Mouse (Mus musculus): Measurements from ENCODE around the gene Prpf4. TPM values are rescaled to one million over a fixed set of nuclear protein-coding genes. Genes with fewer than 3 reads are reported as not detected.

Gene Prpf4
- total and polyA plus RNA-seq, 3 experiments = 18.1 to 33.7 (median 33.5) TPM

DNA sequence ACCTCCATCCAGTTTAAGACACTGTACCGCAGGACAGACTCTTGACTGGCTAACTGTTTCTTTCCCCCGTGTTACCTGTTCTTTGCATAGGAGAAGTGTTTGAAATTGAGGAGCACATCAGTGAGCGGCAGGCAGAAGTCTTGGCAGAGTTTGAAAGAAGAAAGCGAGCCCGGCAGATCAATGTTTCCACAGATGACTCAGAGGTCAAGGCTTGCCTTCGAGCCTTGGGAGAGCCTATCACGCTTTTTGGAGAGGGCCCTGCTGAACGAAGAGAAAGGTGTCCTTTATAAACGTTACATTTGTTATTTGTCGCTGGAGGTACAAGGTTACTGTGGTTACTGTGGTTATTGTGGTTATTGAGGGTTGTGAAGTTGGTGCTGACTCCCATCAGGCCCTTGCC is 3.0 kb downstream of the Prpf4 start:
- no peak for DNase-seq (ENCODE audit: extremely low read depth)
- Histone ChIP-seq H3K36me3 (replicated peaks in 1 of 2; ENCODE audit: control insufficient read depth in 1 of 2, insufficient read depth in 1 of 2, low read length in 1 of 2) (peaks cover 48 to 60% of the 10 kb centered on the region in 2 experiments), H3K4me2 (ENCODE audit: insufficient read depth, low read depth, poor library complexity, severe bottlenecking) (0 out of 2 replicates have a peak overlapping the region, but pooled peaks have one; percentile 44), H3K27me3 (replicated peaks) (no peaks in the 10 kb centered on the region), H3K4me1 (ENCODE audit: control insufficient read depth in 1 of 2, insufficient read depth in 2 of 2) (peaks cover 4 to 31% of the 10 kb centered on the region in 2 experiments; a peak in 2 of 4 replicates), H3K9ac (ENCODE audit: insufficient read depth, low read depth) (no peak overlapping the region), H3K27ac (ENCODE audit: insufficient read depth, low read depth) (no peak overlapping the region), H3K4me3 (replicated peaks in 1 of 3; ENCODE audit: low read depth in 2 of 3, low read length in 2 of 3, poor library complexity in 1 of 3) (no peak overlapping the region), H3K9me3 (replicated peaks; ENCODE audit: low read length) (no peaks in the 10 kb centered on the region), H3K79me2 (replicated peaks; ENCODE audit: control insufficient read depth, extremely low read depth, insufficient read depth, poor library complexity, severe bottlenecking) (peaks cover 43% of the 10 kb centered on the region)
- TF ChIP-seq MAFK (IDR thresholded peaks at IDR 0.05; ENCODE audit: insufficient replicate concordance, low read length) (no peak), BHLHE40 (IDR thresholded peaks at IDR 0.05; ENCODE audit: low read depth, low read length) (no peak), ZMIZ1 (IDR thresholded peaks at IDR 0.05; ENCODE audit: low read depth, low read length) (no peak), PAX5 (IDR thresholded peaks at IDR 0.05; ENCODE audit: low read length) (no peak), MAX (IDR thresholded peaks at IDR 0.05; ENCODE audit: low read length) (no peak), SIN3A (IDR thresholded peaks at IDR 0.05; ENCODE audit: low read length) (no peak), NRF1 (IDR thresholded peaks at IDR 0.05; ENCODE audit: low read depth, low read length) (no peak), RAD21 (IDR thresholded peaks at IDR 0.05; ENCODE audit: low read depth, low read length) (no peak), TBP (conservative IDR thresholded peaks at IDR 0.05; ENCODE audit: low read depth, low read length) (no peak), USF2 (conservative IDR thresholded peaks at IDR 0.05; ENCODE audit: low read depth, low read length) (no peak), ELF1 (IDR thresholded peaks at IDR 0.05; ENCODE audit: low read depth, low read length) (no peak), RCOR1 (conservative IDR thresholded peaks at IDR 0.05; ENCODE audit: low read depth, low read length) (no peak), SMC3 (IDR thresholded peaks at IDR 0.05; ENCODE audit: low read depth, low read length) (no peak), ETS1 (conservative IDR thresholded peaks at IDR 0.05; ENCODE audit: low read depth, low read length) (no peak), ZKSCAN1 (IDR thresholded peaks at IDR 0.05; ENCODE audit: borderline replicate concordance, low read depth, low read length) (no peak), CHD1 (IDR thresholded peaks at IDR 0.05; ENCODE audit: low read depth, low read length) (no peak), TCF12 (IDR thresholded peaks at IDR 0.05; ENCODE audit: low read depth, low read length) (no peak)
- in situ Hi-C loops (cut with MboI; ENCODE audit: low pct_ligation_motif_present, low pct_unique_long_range_greater_than_20kb, low sequenced_read_pairs) (no loop called here), dilution Hi-C loops (cut with MboI; ENCODE audit: extremely low pct_ligation_motif_present, extremely low pct_unique_long_range_greater_than_20kb, low sequenced_read_pairs) (no loop called here)

- no peak overlapping the region for H3K9ac ChIP-seq (ENCODE audit: insufficient read depth, low read depth)
- no peaks in the 10 kb centered on the region; the same call in none of the 2 replicates for H3K79me2 ChIP-seq (replicated peaks; ENCODE audit: control insufficient read depth, extremely low read depth, insufficient read depth, poor library complexity, severe bottlenecking)
- no peak overlapping the region for H3K27ac ChIP-seq (ENCODE audit: insufficient read depth, low read depth)
- H3K4me3 ChIP-seq (replicated peaks in 1 of 3; ENCODE audit: low read depth in 2 of 3, low read length in 2 of 3, poor library complexity in 1 of 3) = no peak overlapping the region
- H3K27me3 ChIP-seq (replicated peaks) = no peaks in the 10 kb centered on the region
- dilution Hi-C loops (cut with MboI; ENCODE audit: extremely low pct_ligation_motif_present, extremely low pct_unique_long_range_greater_than_20kb, low sequenced_read_pairs) = no loop called here
- H3K4me2 ChIP-seq (ENCODE audit: insufficient read depth, low read depth, poor library complexity, severe bottlenecking) = no peak overlapping the region
- no peak for DNase-seq (ENCODE audit: extremely low read depth)
- H3K4me1 ChIP-seq (ENCODE audit: control insufficient read depth in 1 of 2, insufficient read depth in 2 of 2) = no peaks in the 10 kb centered on the region
- TF ChIP-seq SIN3A (IDR thresholded peaks at IDR 0.05; ENCODE audit: low read length) (no peak), MEF2A (IDR thresholded peaks at IDR 0.05; ENCODE audit: borderline replicate concordance, low read depth, low read length) (no peak), POLR2AphosphoS2 (IDR thresholded peaks at IDR 0.05; ENCODE audit: low read depth, low read length) (no peak), POLR2A (IDR thresholded peaks at IDR 0.05; ENCODE audit: low read depth, low read length) (no peak)
- no peaks in the 10 kb centered on the region for H3K9me3 ChIP-seq (replicated peaks; ENCODE audit: low read length)
- peaks cover 91 to 100% of the 10 kb centered on the region in 2 experiments for H3K36me3 ChIP-seq (replicated peaks in 1 of 2; ENCODE audit: control insufficient read depth in 1 of 2, insufficient read depth in 1 of 2, low read length in 1 of 2)
- in situ Hi-C loops (cut with MboI; ENCODE audit: low pct_ligation_motif_present, low pct_unique_long_range_greater_than_20kb, low sequenced_read_pairs) = no loop called here
Observed at GRCm38 (mm10) chr4:62418448-62418847, 9.9 kb downstream of the Prpf4 start.
